Comparison of ENCODE assay signal across 13 mouse cellular contexts in genomic region chr6:89012998-89013689, GRCm38 (mm10).
DNase-seq lines count a peak whose midpoint lies in the region; ATAC-seq lines count a peak whose summit lies in the region.
"Had no signal": no experiment of that assay in that cellular context is flagged by ENCODE, and none has a peak within 500 bp of the region (broad histone marks: within the 10 kb centered on the region; RNA-seq: fewer than 3 reads in every experiment).

No protein-coding gene starts in this region.

- H3K9ac ChIP-seq in embryonic facial prominence, embryonic 11.5 days (replicated peaks; ENCODE audit: low read length) = no peak overlapping the region
- H3K9ac ChIP-seq in hindbrain, embryonic 14.5 days = peak overlapping the region; percentile 14; the same call in 1 of the 2 replicates
- H3K9ac ChIP-seq in neural tube, embryonic 11.5 days (ENCODE audit: low read length) = peak overlapping the region; percentile 33
- H3K9ac ChIP-seq: liver, embryonic 15.5 days had no signal

- H3K4me1 ChIP-seq in embryonic facial prominence, embryonic 11.5 days (ENCODE audit: control insufficient read depth, insufficient read depth, low read length) = no peaks in the 10 kb centered on the region; the same call in 1 of the 2 replicates
- peaks cover 39% of the 10 kb centered on the region for H3K4me1 ChIP-seq in hindbrain, embryonic 14.5 days (replicated peaks; ENCODE audit: control insufficient read depth, insufficient read depth, low read length)
- peaks cover 38% of the 10 kb centered on the region for H3K4me1 ChIP-seq in neural tube, embryonic 11.5 days (ENCODE audit: control insufficient read depth, insufficient read depth, low read length)

- no peaks in the 10 kb centered on the region for H3K9me3 ChIP-seq in embryonic facial prominence, embryonic 11.5 days (replicated peaks; ENCODE audit: control insufficient read depth, low read length)
- H3K9me3 ChIP-seq in hindbrain, embryonic 14.5 days (ENCODE audit: control insufficient read depth, low read length) = no peaks in the 10 kb centered on the region
- no peaks in the 10 kb centered on the region for H3K9me3 ChIP-seq in neural tube, embryonic 11.5 days (ENCODE audit: control insufficient read depth, low read length)
- H3K9me3 ChIP-seq: liver, embryonic 15.5 days had no signal

- no peak; the same call in 1 of the 2 replicates for ATAC-seq in embryonic facial prominence, embryonic 11.5 days (replicated peaks; ENCODE audit: insufficient number of reproducible peaks, low FRiP score, low TSS enrichment, low read depth)
- peak; percentile 77 for ATAC-seq in hindbrain, embryonic 14.5 days (ENCODE audit: low FRiP score)
- ATAC-seq in neural tube, embryonic 11.5 days (ENCODE audit: insufficient read depth, low FRiP score, low TSS enrichment) = peak; percentile 77
- ATAC-seq: intestine, embryonic 16.5 days; Patski had no signal

- no peak overlapping the region for H3K4me3 ChIP-seq in embryonic facial prominence, embryonic 11.5 days (ENCODE audit: low read depth, low read length)
- no peak overlapping the region for H3K4me3 ChIP-seq in hindbrain, embryonic 14.5 days (replicated peaks; ENCODE audit: low read length)
- no peak overlapping the region for H3K4me3 ChIP-seq in neural tube, embryonic 11.5 days (ENCODE audit: low read depth, low read length)
- H3K4me3 ChIP-seq: liver, embryonic 15.5 days had no signal

- no peak overlapping the region for H3K27ac ChIP-seq in embryonic facial prominence, embryonic 11.5 days (replicated peaks; ENCODE audit: low read depth, low read length)
- H3K27ac ChIP-seq in hindbrain, embryonic 14.5 days = peak overlapping the region; percentile 85
- peak overlapping the region; percentile 81 for H3K27ac ChIP-seq in neural tube, embryonic 11.5 days (ENCODE audit: low read depth, low read length)
- H3K27ac ChIP-seq: liver, embryonic 15.5 days; macrophage had no signal

- H3K27me3 ChIP-seq in embryonic facial prominence, embryonic 11.5 days (ENCODE audit: control insufficient read depth, insufficient read depth, low read length) = no peaks in the 10 kb centered on the region
- peaks cover 4% of the 10 kb centered on the region; the same call in 1 of the 2 replicates for H3K27me3 ChIP-seq in hindbrain, embryonic 14.5 days (ENCODE audit: control insufficient read depth, insufficient read depth, low read length)
- H3K27me3 ChIP-seq in neural tube, embryonic 11.5 days (ENCODE audit: control insufficient read depth, insufficient read depth, low read length) = no peaks in the 10 kb centered on the region
- H3K27me3 ChIP-seq: Patski had no signal

- DNase-seq in kidney, postnatal 10 days = peak; percentile 47
- DNase-seq in kidney, adult 11 months = no peak
- DNase-seq in embryonic facial prominence, embryonic 11.5 days (ENCODE audit: low spot score) = peak; percentile 62
- peak; percentile 73 for DNase-seq in hindbrain, embryonic 14.5 days (ENCODE audit: low spot score)
- DNase-seq in neural tube, embryonic 11.5 days (ENCODE audit: low spot score) = peak; percentile 85
- no peak for DNase-seq in spleen, postnatal 10 days (ENCODE audit: low spot score in 2 of 2)
- no peak for DNase-seq in urinary bladder, postnatal 36 days (ENCODE audit: low spot score in 2 of 2)
- no peak for DNase-seq in adrenal gland, postnatal 14 days
- DNase-seq: cerebellum, adult 8-10 months had no signal

- no peaks in the 10 kb centered on the region for H3K36me3 ChIP-seq in embryonic facial prominence, embryonic 11.5 days (replicated peaks; ENCODE audit: control insufficient read depth, insufficient read depth, low read depth, low read length)
- H3K36me3 ChIP-seq in hindbrain, embryonic 14.5 days (replicated peaks; ENCODE audit: control insufficient read depth, insufficient read depth) = no peaks in the 10 kb centered on the region
- H3K36me3 ChIP-seq in neural tube, embryonic 11.5 days (ENCODE audit: control insufficient read depth, insufficient read depth, low read length) = no peaks in the 10 kb centered on the region
- H3K36me3 ChIP-seq: liver, embryonic 15.5 days had no signal

- WGBS in embryonic facial prominence, embryonic 11.5 days = 37% methylated on average over 12 of the region's 12 CpGs
- WGBS in hindbrain, embryonic 14.5 days = 9% methylated on average over 12 of the region's 12 CpGs
- WGBS in neural tube, embryonic 11.5 days = 30% methylated on average over 12 of the region's 12 CpGs

- H3K4me2 ChIP-seq in embryonic facial prominence, embryonic 11.5 days (ENCODE audit: low read depth, low read length) = no peak overlapping the region
- H3K4me2 ChIP-seq in hindbrain, embryonic 14.5 days (replicated peaks) = no peak overlapping the region; the same call in 1 of the 2 replicates
- no peak overlapping the region for H3K4me2 ChIP-seq in neural tube, embryonic 11.5 days (ENCODE audit: low read depth)
- H3K4me2 ChIP-seq: liver, embryonic 15.5 days had no signal

Comparison
In these comparisons a context has a peak if more than half of its experiments do, and no peak if none do; other contexts are left out.
1. DNase-seq: peak in kidney, postnatal 10 days (single experiment), embryonic facial prominence, embryonic 11.5 days (single experiment), hindbrain, embryonic 14.5 days (single experiment) and neural tube, embryonic 11.5 days (single experiment); none in kidney, adult 11 months (single experiment), spleen, postnatal 10 days (0 of 2), urinary bladder, postnatal 36 days (0 of 2) and adrenal gland, postnatal 14 days (single experiment).